Mouse (Mus musculus) liver, postnatal 0 days (tissue): ENCODE results near the gene Olfr456.

Experiments used
- CTCF ChIP-seq: sonication (generic); IDR thresholded peaks from 2 replicates; pipeline ENCODE4 v1.5.1; 2016; ENCODE audit warnings: antibody characterized with exemption, low read depth
- EP300 ChIP-seq: IDR thresholded peaks from 2 replicates; pipeline ENCODE4 v1.6.1; 2016; ENCODE audit warnings: antibody characterized with exemption, low read depth, mild to moderate bottlenecking

DNA sequence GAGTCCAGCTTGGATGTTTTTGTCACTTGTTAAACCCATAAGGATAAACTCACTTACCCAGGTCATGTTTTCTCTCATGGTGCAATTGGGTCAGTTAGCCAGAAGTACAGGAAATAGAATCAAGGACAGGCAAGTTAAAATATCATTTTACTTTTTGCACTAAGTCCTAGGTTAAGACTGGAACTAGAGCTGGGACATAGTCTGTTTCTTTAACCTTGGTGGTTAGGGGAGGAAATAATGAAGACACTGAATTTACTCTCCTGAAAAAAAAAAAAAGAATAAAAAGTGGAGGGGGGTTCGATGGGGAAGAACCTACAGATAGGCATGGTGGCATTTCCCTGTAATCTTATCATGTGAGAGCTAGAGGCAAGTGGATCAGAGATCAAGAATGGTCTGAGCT lies at the start of gene Olfr456:
- TF ChIP-seq CTCF, result no peak
- no peak for TF ChIP-seq EP300
